Mouse (Mus musculus) liver, postnatal 0 days (tissue): ENCODE measurements at regions not wholly inside any gene's neighbourhood (a gene's known extent, or its start where the extent isn't known, plus 50 kb on each side); places are given as distances from the start of the nearest gene placed in this dataset.

ENCODE experiments used
- ATAC-seq: fragments of 200-750 bp; cut with Nextera tagmentation; 2 replicates; pipeline ENCODE4 v1.8.0; 2017; ENCODE audit warnings: mild to moderate bottlenecking, moderate library complexity
- DNase-seq: peaks from one replicate; pipeline ENCODE4 v3.0.0-alpha.2; 2016
- H3K27ac ChIP-seq: fragments of 300-500 bp; sonication (generic); 2 replicates; pipeline ENCODE4 v1.5.1; 2014; ENCODE audit warnings: antibody characterized with exemption, moderate library complexity, mild to moderate bottlenecking, low read depth
- H3K27me3 ChIP-seq: fragments of 300-500 bp; sonication (generic); 2 replicates; pipeline ENCODE4 v1.6.1; 2014; ENCODE audit warnings: low read length, control low read depth, mixed read lengths; ENCODE audit not compliant: insufficient read depth
- H3K36me3 ChIP-seq: fragments of 300-500 bp; sonication (generic); replicated peaks from 2 replicates; pipeline ENCODE4 v1.6.1; 2014; ENCODE audit warnings: mild to moderate bottlenecking, control low read depth, low read length, moderate library complexity, mixed read lengths; ENCODE audit not compliant: insufficient read depth
- H3K4me1 ChIP-seq: fragments of 300-500 bp; sonication (generic); 2 replicates; pipeline ENCODE4 v1.6.1; 2014; ENCODE audit warnings: antibody characterized with exemption, mild to moderate bottlenecking, control low read depth; ENCODE audit not compliant: insufficient read depth
- H3K4me2 ChIP-seq: fragments of 300-500 bp; sonication (generic); 2 replicates; pipeline ENCODE4 v1.6.1; 2014; ENCODE audit warnings: low read depth, mild to moderate bottlenecking, low read length, moderate library complexity, mixed read lengths
- H3K4me3 ChIP-seq: fragments of 300-500 bp; sonication (generic); 2 replicates; pipeline ENCODE4 v1.5.1; 2014; ENCODE audit warnings: low read depth, low read length
- H3K9ac ChIP-seq: fragments of 300-500 bp; sonication (generic); replicated peaks from 2 replicates; pipeline ENCODE4 v1.6.1; 2014; ENCODE audit warnings: mild to moderate bottlenecking, moderate library complexity
- H3K9me3 ChIP-seq: fragments of 300-500 bp; sonication (generic); 2 replicates; pipeline ENCODE4 v1.6.1; 2016; ENCODE audit warnings: mild to moderate bottlenecking, control low read depth, low read length, mixed read lengths
- CTCF ChIP-seq: sonication (generic); IDR thresholded peaks from 2 replicates; pipeline ENCODE4 v1.5.1; 2016; ENCODE audit warnings: antibody characterized with exemption, low read depth
- EP300 ChIP-seq: IDR thresholded peaks from 2 replicates; pipeline ENCODE4 v1.6.1; 2016; ENCODE audit warnings: antibody characterized with exemption, low read depth, mild to moderate bottlenecking
- WGBS: fragments of 180-500 bp; shearing (Covaris S2); extraction: QIAGEN DNeasy Blood & Tissue Kit; methylation state at CpG from one replicate; pipeline ENCODE4 v1.1.7; 2014; ENCODE audit not compliant: insufficient replicate concordance; 5-methylcytosine and 5-hydroxymethylcytosine counted together

DNA sequence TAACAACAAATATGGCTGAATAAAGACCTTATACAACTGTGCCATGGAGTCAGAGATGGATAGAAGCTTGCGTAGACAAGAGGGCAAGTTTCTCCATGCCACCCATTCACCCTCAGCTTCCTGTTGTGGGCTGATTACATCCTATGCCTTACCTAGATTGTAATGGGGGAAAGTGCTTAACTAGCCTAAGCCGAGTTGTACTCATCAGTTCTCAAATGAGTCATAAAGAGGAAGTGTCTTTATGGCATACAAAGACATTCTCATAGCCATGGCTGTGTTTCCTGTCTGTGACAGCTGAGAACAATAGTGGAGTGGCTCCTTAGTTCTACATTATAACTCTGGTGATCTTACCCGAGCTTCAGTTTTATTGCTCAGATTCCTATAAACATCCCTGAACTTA is 124.3 kb downstream of the Btc start:
- Histone ChIP-seq H3K4me2 (no peak overlapping the region), H3K27me3 (no peaks in the 10 kb centered on the region), H3K9ac (no peak overlapping the region), H3K9me3 (no peaks in the 10 kb centered on the region), H3K36me3 (no peaks in the 10 kb centered on the region), H3K4me1 (no peaks in the 10 kb centered on the region; the same call in 1 of the 2 replicates), H3K27ac (no peak overlapping the region), H3K4me3 (no peak overlapping the region)
- ATAC-seq (no peak), DNase-seq (no peak)
- no peak for TF ChIP-seq CTCF
- no peak for TF ChIP-seq EP300
- 35% methylated on average over 3 of the region's 3 CpGs for WGBS

DNA sequence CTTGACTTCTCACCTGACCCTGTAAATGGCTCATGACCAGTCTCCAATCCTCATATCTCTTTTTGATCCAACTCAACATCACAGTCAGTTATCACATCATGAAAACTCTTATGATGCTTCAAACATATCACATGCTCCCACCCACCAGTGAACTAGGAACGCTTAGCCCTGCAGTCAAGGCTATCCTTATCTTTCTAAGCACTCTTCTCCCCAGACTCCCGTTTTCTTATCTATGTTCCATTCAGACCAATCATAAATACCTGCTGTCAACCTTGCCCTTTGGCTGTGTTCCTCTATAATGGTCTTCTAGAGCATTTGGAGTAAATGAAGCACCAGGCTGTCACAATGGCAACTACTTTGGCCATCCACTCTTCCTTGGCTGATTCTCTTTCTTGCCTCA is 123.3 kb downstream of the Btc start:
- Histone ChIP-seq H3K9ac (no peak overlapping the region), H3K4me2 (no peak overlapping the region), H3K4me1 (no peaks in the 10 kb centered on the region; the same call in 1 of the 2 replicates), H3K4me3 (no peak overlapping the region), H3K27me3 (no peaks in the 10 kb centered on the region), H3K36me3 (no peaks in the 10 kb centered on the region), H3K9me3 (no peaks in the 10 kb centered on the region), H3K27ac (no peak overlapping the region)
- DNase-seq (no peak), ATAC-seq (no peak)
- 41% methylated on average over 2 of the region's 2 CpGs for WGBS
- no peak for TF ChIP-seq EP300
- TF ChIP-seq CTCF, result no peak

DNA sequence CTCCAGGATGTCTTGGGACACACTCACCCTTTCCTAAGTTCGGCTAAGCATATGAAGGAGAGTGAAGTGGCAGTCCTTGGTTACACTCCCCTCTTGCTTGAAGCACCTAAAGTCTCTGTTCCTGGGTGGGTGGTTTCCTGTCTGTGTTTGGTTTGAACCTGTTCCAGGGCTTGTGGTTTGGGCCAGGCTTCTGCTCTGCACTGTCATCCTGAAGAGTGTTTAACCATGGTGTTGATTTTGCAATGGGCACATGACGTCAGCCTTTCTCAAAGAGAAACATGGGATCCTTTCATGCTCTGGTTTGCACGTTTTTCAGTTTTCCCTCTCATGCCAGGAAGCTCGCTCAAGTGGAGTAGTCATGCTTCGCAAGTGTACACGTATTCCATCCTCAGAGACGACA is 119.8 kb downstream of the Btc start:
- no peaks in the 10 kb centered on the region for H3K36me3 ChIP-seq
- H3K9me3 ChIP-seq, result no peaks in the 10 kb centered on the region
- peak overlapping the region; percentile 77 for H3K27ac ChIP-seq
- WGBS, result 39% methylated on average over 7 of the region's 7 CpGs
- TF ChIP-seq CTCF (no peak), EP300 (0 out of 2 replicates have a peak, but pooled peaks have one; percentile 46)
- H3K4me2 ChIP-seq, result peak overlapping the region; percentile 11; the same call in 1 of the 2 replicates
- no peaks in the 10 kb centered on the region for H3K27me3 ChIP-seq
- H3K4me3 ChIP-seq, result no peak overlapping the region
- no peaks in the 10 kb centered on the region; the same call in 1 of the 2 replicates for H3K4me1 ChIP-seq
- H3K9ac ChIP-seq, result no peak overlapping the region
- peak; percentile 66 for DNase-seq
- peak; percentile 93 for ATAC-seq

DNA sequence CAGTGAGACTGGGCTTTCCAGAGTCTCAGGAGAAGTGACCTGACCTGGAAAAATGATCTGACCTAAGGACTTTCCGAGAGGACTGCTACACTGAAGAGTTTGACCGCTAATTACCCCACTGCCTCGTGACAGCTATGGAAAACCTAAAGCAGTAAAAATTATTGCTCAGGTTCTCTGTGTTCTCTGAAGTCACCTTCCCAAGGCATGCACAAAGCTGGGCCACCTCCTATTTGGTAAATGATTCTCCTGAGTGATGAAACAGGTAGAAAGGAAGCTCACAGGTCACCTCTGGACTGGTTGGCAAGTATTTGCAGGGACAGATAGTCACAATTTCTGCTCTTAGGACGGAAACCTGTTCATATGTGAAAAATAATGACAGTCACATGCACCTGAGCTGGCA is 109.7 kb downstream of the Btc start:
- DNase-seq, result peak; percentile 29
- Histone ChIP-seq H3K4me2 (no peak overlapping the region), H3K4me3 (no peak overlapping the region), H3K27me3 (no peaks in the 10 kb centered on the region), H3K27ac (peak overlapping the region; percentile 90), H3K9ac (no peak overlapping the region), H3K36me3 (no peaks in the 10 kb centered on the region), H3K4me1 (0 out of 2 replicates have a peak, but pooled peaks cover 2% of the 10 kb centered on the region), H3K9me3 (no peaks in the 10 kb centered on the region)
- TF ChIP-seq EP300, result peak; percentile 65
- no peak for TF ChIP-seq CTCF
- WGBS, result 48% methylated on average over 4 of the region's 4 CpGs
- ATAC-seq, result peak; percentile 99

DNA sequence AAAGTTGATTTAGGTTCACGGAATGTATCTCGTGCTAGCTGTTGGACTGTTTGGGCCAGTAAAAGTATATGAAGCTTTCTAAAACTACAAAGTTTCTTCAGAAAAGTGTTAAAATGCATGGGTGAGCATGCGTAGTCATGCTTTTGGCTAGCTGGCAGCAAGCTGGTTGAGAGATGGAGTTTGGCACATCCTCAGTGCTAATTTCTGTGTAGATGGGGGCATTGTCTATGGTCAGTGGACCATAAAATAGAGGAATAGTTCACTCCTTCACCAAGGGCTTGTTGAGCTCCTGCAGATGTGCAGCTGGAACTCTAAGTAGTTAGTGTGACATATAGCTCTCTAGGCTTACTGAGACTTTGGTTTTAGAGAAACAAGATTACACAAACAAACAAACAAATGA is 107.8 kb downstream of the Btc start:
- Histone ChIP-seq H3K36me3 (no peaks in the 10 kb centered on the region), H3K9me3 (no peaks in the 10 kb centered on the region), H3K4me2 (no peak overlapping the region), H3K4me1 (0 out of 2 replicates have a peak, but pooled peaks cover 2% of the 10 kb centered on the region), H3K4me3 (no peak overlapping the region), H3K27ac (no peak overlapping the region), H3K27me3 (no peaks in the 10 kb centered on the region), H3K9ac (no peak overlapping the region)
- WGBS, result 87% methylated on average over 3 of the region's 3 CpGs
- TF ChIP-seq CTCF (no peak), EP300 (no peak)
- ATAC-seq (no peak), DNase-seq (no peak)

DNA sequence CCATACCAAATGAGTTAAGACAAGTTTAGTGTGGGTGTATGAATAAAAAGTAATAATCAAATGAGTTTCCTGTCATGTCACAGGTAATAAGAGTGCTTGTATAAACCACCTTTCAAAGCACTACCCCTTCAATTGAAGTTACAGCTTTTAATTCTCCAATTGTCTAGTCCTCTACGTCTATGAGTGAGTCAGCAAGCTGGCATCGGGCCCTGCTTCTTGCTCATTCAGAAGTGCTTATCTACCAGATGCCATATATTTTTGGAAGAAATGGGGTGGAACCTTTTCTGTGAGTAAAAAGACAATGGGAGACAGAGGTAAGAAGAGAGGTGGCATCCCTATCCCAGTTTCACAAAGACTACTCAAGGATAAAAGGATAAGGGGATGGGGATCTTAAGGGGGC is 105.7 kb downstream of the Btc start:
- WGBS, result 74% methylated on average over 2 of the region's 2 CpGs
- DNase-seq, result no peak

DNA sequence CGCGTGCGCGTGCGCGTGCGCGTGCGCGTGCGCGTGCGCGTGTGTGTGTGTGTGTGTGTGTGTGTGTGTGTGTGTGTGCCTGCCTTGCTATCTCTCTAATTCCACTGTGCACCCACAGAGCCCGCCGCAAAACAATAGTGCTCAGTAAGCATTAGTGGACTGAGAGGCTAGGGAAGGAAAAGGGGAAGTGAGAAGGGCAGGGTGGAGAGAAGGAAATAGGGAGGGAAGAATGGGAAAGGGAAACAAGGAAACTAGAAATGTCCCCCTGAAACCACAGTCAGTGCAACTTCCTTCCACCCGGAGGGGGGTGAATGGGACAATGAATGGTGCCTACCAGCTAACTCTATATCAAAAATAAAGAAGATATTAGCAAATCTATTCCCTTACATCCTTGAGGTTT is 100.7 kb downstream of the Btc start:
- H3K4me2 ChIP-seq, result no peak overlapping the region
- TF ChIP-seq EP300 (no peak), CTCF (no peak)
- H3K4me3 ChIP-seq, result no peak overlapping the region
- no peak overlapping the region for H3K9ac ChIP-seq
- 77% methylated on average over 17 of the region's 17 CpGs for WGBS
- DNase-seq (no peak), ATAC-seq (no peak)
- H3K27ac ChIP-seq, result no peak overlapping the region
- no peaks in the 10 kb centered on the region for H3K9me3 ChIP-seq
- H3K27me3 ChIP-seq, result no peaks in the 10 kb centered on the region
- no peaks in the 10 kb centered on the region for H3K4me1 ChIP-seq
- H3K36me3 ChIP-seq, result no peaks in the 10 kb centered on the region

More for the DNA sequence above, 105.7 kb downstream of the Btc start:
- ATAC-seq, result no peak
- no peaks in the 10 kb centered on the region for H3K36me3 ChIP-seq
- H3K4me1 ChIP-seq, result 0 out of 2 replicates have a peak, but pooled peaks cover 2% of the 10 kb centered on the region
- no peak overlapping the region for H3K4me2 ChIP-seq
- H3K4me3 ChIP-seq, result no peak overlapping the region
- no peak for TF ChIP-seq CTCF
- TF ChIP-seq EP300, result no peak
- no peaks in the 10 kb centered on the region for H3K9me3 ChIP-seq
- H3K27me3 ChIP-seq, result no peaks in the 10 kb centered on the region
- no peak overlapping the region for H3K27ac ChIP-seq
- no peak overlapping the region for H3K9ac ChIP-seq
